Mouse (Mus musculus): Measurements from ENCODE around the gene Tgfa.
A peak's percentile ranks its signal among the peaks of the same experiment; 100 is the strongest.

Tgfa gene

GRCm38 (mm10) chr6:86233512-86234430, 38.7 kb downstream of the Tgfa start:
- DNase-seq: no peak

DNA sequence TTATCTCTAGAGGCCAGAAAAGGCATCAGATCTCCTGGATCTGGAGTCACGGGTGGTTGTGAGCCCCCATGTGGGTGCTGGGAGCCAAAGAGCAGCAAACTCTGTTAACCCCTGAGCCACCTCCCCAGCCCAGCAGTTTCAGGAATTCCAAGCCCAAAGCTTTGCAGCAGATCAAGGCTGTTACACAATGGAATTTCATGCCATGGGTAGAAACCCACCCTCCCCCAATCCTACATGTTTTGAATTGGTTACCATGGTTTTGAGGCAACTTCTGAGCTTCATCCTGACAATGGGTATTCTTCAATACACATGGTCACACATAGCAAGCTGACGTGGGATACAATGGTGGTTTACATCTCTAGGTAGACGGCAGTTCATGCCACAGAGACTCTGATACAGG, 49.8 kb downstream of the Tgfa start:
- DNase-seq: no peak

GRCm38 (mm10) chr6:86245965-86246364, 50.9 kb downstream of the Tgfa start:
- DNase-seq: no peak

GRCm38 (mm10) chr6:86248562-86248961, 53.5 kb downstream of the Tgfa start:
- no peak for DNase-seq

- no peak for DNase-seq
Observed at GRCm38 (mm10) chr6:86249042-86249441, 54.0 kb downstream of the Tgfa start.

DNA sequence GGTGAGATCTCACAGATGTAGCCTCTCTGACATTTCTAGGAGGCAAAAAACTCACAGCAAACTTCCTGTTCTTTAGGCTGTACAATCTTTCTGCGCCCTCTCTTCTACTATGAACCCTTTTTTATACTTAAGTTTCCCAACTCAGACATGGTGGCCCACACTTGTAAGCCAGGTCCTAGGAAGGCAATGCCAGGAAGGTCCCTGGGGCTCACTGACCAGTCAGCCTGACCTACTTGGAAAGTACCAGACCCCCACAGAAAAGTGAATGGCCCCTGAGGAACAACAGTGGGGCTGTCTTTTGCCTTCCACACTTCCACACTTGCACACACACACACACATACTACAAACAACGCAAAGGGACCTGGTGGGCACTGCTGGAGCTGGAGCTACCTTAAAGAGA, 55.2 kb downstream of the Tgfa start:
- no peak for DNase-seq

DNA sequence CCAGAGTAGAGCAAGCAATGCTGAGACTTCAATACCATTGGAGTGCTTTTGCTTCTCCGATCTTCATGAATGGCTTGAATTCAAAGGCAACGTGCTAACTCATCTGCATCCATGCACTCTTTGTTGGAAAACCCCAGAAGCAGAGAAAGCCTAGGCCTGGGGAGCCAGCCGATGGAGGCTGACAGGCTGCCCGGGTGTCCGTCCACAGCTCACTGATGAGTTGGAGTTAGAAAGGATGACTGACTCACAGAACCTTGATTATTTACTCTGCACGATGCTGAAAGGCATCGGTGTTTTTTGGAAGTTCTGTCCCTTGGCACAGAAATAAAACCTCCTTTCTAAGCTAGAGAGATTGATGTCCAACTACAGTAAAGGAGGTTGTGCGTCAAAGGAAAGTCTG, 55.8 kb downstream of the Tgfa start:
- DNase-seq: no peak

DNA sequence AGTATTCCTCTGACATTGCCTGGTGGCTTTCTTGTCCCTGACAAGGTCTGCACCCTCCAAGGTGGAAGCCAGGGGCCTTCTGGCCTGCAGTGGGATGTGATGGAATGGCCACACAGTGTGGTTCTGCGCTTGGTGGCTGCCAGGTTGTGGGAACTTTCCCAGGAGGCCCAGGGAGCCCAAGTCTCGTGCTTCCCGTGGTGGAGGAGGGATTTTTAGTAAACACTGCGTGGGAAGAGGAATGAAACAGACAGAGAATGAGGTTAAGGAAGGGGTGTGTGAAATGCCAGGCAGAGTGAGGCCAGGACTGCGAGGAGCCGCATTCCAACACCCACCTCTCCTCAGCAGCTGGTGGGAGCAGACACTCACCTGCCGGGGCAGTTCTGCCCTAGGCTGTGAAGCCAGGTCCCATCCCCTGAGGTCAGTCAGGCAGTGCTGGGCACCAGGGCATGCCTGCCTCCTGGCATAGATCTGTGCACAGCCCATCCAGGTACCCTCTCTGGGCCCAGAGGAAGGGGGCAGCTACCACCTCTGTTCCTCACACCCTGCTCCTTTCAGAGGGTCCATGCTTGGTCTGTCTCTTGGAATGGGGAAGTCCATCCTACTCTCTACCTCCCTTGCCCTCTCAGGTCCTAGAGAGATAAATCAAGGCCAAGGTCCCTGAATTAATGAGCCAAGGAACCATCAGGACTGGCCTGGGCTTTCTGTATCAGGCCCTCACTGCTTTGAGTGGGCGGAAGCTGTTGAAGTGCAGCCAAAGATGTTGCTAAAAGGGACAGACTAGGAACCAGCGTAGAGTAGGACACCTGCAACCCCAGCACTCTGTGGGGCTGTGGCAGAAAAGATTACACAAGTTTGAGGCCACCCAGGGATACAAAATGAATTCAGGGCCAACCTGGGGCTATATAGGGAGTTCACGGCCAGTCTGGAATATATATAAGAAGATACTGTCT, 57.4 kb downstream of the Tgfa start:
- no peak for DNase-seq

GRCm38 (mm10) chr6:86255899-86256298, 60.9 kb downstream of the Tgfa start:
- no peak for DNase-seq

DNA sequence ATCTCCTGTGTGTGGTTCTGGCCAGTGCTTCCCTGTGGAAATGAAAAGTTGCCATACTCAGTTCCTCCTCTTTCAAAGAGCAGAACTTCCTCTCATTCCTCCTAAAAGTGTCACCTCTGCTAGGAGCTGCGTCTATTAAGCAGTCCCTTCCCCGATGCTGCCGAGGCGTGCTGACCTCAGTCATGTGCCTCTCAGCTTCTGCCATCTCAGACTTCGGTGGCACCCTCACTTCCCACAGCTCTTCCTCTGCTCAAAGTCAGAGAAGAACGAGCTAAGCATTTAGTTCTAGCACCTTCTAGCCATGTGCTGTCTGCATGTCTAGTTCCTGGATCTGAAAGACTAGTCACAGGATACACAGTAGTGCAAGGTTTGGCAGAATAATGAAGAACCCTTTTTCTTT, 64.2 kb downstream of the Tgfa start:
- no peak for DNase-seq

- DNase-seq: peak; percentile 15 to 16
Observed at GRCm38 (mm10) chr6:86260322-86261050, 65.5 kb downstream of the Tgfa start.

DNA sequence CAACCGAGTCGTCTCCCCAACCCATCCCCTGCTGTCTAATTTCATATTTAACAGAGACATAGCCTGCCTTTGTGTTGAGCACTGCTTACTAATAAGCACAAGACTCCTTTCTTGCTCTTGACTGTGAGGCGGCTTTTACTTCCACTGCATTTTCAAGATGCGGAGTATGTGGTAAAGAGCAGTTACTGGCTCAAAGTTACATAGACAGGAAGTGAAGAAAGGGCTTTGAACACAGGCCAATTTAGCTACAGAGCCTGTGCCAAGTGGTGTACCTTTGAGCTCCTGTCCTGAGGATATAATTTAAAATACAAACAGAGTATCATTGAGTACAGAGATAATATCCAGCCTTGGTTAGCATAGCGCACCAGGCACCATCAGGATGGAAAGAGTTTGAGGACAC, 71.8 kb downstream of the Tgfa start:
- DNase-seq: no peak

- DNase-seq: no peak
Observed at GRCm38 (mm10) chr6:86270373-86271068, 75.5 kb downstream of the Tgfa start.

DNA sequence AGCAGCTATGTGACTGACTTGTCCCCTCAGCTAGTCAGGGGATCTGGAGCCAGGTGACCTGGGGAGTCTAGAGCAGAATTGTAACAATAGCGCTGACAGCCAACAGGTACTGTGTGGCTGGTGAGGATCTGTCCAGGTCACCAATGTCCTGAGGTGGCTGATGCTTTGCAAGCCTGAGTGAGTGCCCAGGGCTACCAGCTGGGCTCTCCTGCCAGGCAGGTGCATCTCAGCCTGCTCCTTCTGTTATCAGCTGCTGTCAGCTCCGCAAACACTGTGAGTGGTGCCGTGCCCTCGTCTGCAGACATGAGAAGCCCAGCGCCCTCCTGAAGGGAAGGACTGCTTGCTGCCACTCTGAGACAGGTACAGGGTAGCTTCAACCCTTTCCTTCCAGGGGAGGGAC, 76.1 kb downstream of the Tgfa start:
- DNase-seq: no peak

- DNase-seq: no peak
Observed at GRCm38 (mm10) chr6:86275704-86276103, 80.7 kb downstream of the Tgfa start.

GRCm38 (mm10) chr6:86276816-86277215, 81.8 kb downstream of the Tgfa start:
- no peak for DNase-seq

DNA sequence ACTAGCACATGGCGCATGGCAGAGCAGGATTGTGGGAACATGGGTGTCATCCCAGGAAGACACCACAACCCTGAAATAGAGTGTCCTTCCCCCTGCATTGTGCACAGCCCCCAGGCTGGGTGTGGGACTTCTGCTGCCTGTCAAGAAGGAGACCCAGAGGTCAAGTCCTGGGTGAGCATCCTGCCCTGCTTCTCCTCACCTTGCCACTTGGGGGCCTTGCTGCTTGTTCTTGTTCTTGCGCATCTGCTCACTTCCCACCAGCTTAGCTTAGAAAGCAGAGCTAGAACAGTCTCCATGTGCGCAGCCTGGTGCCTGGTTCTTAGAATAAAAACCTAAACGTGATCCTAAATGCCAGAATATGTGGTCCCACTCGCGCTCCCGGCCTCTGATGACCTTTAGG, 82.6 kb downstream of the Tgfa start:
- DNase-seq: peak in 1 of 2 experiments; percentile 7

- no peak for DNase-seq
Observed at GRCm38 (mm10) chr6:86281573-86282210, 86.7 kb downstream of the Tgfa start.

DNA sequence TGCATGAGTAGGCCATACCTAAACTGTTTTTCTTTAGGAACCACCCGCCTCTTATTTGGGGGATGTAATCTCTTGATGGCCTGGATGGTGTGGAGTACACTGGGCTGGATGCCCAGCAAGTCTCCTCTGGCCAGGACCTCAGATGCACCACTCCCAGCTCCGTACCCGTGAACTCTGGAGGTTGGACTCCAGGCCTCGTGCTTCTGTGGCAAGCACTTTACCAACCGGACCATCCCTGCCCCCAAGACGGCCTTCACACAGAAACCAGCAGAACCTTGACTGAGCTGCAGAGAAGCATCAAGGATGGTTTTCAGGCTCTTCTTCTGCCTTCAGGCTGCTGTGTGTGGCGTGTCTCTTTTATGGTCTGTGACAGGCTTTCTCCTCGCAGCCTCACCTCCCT, 98.3 kb downstream of the Tgfa start:
- DNase-seq: no peak

- no peak for DNase-seq
Observed at GRCm38 (mm10) chr6:86295451-86295850, 100.4 kb downstream of the Tgfa start.

GRCm38 (mm10) chr6:86296126-86296525, 101.1 kb downstream of the Tgfa start:
- no peak for DNase-seq

DNA sequence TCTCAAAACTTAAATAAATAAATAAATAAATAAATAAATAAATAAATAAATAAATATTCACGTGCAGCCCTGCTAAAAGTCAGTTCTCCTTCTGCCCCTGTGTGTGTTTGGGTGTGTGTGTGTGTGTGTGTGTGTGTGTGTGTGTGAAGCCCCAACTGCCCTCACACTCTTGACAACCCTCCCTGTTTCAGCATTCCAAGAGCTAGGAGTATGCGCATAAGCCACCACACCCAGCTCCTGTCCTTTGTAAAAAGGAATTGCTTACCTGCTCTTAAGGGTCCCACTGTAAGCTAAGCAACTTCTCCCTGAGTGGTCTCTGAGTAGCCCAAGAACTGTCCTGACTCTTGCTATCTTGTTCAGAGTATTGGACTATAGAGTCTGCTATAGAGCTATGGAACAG, 101.9 kb downstream of the Tgfa start:
- no peak for DNase-seq

All from thymus, postnatal 36 days (tissue).